Mouse (Mus musculus): ENCODE data around the gene Arf4.

Arf4 gene

DNA sequence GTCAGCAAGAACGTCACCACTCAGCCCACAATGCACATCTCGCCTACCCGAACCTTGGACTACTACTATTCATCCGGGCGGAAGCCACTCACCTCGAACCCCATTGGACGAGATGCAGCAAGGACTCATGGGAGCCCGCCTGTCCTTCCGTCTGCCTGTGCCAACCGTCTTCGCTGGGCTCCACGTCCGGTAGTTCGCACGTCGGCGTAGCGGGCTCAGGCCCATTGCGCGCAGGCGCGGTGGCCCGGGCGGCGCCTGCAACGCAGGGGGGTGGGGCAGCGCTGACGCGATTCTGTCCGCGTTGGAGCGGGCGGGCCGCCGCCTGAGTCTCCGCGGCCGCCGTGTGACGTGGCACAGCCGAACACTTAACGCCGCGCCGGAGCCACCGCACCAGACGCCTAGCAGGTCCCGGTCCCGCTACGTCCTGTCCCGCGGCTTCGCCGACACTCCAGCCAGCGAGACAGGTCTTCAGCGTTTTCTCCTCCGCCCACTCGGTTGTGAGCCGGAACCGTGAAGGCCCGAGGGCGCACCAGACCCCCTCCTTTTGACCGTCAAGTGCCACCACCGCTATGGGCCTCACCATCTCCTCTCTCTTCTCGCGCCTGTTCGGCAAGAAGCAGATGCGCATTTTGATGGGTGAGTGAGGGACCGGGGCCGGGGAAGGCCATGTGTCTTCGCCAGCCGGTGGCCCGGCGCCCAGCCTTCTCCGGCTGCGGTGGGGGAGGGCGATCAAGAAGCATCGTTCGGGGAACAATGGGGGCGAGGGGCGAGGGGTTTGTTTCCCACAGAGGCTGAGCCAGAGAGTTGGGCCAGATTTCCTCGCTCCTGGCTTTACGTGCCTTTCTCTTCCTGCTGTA is at the start of gene Arf4:
TSS of gene Arf4 (plus strand) at position 224 of the 857 bp plus-strand sequence.
- CTCF ChIA-PET: no interaction called here

DNA sequence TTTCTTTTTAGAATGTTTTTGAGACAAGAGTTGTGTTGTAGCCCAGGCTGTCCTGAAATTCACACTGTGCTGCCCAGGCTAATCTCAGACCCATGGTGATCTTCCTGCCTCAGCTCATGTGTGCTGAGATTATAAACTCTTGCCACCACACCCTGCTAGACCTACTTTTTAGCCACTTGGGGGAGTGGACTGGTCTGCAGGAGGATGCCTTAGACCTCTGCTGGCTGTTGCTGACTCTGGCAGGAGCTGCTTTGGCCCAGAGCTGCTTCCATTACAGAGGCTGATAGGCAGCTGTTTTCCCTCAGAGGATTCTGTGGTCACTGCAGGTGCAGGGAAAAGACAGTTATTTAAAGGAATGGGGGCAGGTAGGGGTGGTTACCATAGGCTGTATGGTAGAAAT is 46.5 kb upstream of the Arf4 start:
- CTCF ChIA-PET: no interaction called here

DNA sequence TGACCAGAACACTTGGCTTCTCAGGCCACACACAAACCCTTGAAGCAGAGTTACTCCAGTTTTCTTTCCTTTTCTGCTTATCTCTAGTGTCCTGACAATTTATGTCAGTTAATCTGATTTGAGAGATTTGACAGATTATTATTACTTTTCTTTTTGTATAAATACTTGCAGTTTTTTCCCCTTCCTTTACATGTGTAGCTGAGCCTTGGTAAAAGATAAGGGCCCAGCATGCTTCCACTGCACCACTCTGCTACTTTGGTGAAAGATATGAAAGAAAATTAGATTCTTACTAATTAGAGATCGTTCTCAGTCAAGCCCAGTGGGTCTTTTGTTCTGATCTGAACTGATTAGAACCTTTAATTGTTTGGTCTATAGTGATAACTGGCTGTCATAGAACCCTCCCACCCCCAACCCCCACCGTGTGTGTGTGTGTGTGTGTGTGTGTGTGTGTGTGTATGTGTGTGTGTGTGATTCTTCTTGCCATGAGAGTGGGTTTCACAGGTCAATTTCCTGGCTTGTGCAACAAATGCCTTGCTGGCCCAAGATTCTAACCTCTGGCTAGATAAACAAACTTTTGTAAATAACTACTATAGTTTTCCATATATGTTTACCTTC is 44.5 kb upstream of the Arf4 start:
- CTCF ChIA-PET: interaction anchor here (0.7 kb wide), 2 partner anchors 24 to 958 kb away, joined by 3 to 4 read pairs; no protein-coding TSS in a partner anchor

DNA sequence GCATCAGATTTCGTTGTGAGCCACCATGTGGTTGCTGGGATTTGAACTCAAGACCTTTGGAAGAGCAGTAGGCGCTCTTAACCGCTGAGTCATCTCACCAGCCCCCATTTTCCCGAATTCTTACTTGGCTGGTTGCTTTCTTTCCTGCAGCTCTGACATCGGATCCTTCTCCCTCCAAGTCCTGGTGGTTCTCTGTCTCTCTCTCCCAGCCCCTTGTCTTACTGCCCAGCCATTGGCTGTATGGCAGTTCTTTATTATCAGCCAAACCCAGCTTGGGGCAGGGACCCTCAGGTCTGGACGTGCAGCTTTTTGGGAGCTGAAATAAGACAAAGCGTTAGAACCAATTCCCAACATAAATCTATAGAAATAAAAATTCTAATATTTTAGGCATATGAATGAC is 42.7 kb upstream of the Arf4 start:
- CTCF ChIA-PET: interaction anchor here (0.8 kb wide), 1 partner anchor 41 kb away, joined by 3 read pairs; no protein-coding TSS in a partner anchor

DNA sequence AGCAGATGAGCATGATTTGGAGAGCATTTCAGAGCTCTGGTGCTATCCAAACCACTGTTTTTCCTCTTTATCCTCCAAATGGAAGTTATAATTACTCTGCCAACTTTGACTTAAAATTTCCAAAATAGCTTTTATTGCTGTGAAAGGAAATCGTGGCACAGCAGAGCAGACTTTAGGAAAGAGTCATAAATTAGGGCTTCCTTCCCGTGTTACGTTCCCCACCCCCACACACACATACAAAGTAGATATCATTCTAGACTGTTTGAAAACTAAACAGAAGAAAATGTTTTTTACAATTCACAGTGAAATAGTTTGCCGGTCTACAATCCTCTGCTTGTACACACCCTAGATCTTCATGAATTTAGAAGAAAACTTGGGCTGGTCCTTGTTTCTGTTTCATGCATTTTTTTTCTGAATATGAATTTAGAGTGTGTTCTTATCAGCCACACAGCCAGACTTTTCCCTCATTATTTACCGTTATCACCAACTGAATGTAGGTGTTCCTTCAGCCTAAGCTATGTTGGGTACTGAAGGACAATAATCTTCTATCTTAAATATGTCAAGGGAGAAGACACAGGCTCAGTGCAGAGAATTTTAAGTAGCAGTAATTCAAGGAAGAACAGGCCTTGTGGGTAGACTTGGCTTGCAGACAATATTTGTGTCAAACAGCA is 42.0 kb upstream of the Arf4 start:
- CTCF ChIA-PET: interaction anchor here (0.8 kb wide), 1 partner anchor 40 kb away, joined by 3 read pairs; no protein-coding TSS in a partner anchor

DNA sequence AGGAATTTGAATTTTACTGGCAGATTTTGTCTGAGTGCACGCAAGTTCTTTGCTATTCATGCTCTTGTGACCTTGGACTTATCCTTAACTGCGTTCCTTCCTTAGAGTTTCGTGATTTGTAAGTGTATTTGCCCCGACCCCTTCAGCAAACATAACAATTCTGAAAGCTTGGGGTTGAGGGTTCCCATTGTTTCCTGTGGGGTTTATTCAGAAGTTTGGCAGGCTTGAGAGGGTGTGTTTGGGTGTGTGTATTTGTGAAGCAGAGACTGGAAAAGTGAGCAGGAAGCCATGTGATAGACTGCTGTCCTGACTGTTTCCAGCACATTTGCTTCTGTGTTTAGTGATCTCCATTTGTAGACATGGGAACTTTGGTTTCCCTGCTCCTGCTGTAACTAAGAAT is 32.5 kb upstream of the Arf4 start:
- CTCF ChIA-PET: no interaction called here

DNA sequence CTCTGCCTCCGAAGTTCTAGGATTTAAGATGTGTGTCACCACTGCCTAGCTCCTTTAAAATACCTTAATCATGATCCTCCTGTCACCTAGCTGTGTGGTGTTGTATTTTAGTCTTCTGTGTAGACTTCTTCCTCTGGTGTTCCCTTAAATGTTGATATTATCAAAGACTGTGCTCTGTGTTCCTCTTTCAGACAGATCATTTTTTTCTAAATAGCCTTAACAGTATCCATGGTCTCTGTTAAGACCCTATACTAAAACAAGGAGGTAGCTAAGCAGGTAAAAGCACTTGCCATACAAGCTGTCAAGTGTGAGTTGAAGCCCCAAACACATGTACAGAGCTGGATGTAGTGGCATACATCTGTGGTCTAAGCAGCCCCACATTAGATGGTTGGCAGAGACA is 28.2 kb upstream of the Arf4 start:
- CTCF ChIA-PET: no interaction called here

DNA sequence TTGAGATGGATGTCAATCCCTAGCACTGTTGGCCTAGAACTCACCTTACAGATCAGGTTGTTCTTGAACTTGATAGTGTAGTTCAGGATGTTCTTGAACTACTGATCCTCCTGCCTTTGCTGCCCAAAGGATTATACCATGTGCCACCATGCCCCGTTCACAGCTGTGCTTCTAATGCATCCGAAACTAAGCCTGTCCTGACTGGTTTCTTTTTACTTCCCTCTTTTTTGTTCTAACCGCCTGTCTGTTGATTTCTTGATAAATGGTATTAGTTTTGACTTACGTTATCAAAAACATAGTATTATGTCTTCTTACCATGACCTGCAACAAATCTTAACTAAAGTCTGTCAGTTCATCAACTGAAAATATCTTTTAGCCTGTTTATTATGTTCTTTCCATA is 27.2 kb upstream of the Arf4 start:
- CTCF ChIA-PET: no interaction called here

DNA sequence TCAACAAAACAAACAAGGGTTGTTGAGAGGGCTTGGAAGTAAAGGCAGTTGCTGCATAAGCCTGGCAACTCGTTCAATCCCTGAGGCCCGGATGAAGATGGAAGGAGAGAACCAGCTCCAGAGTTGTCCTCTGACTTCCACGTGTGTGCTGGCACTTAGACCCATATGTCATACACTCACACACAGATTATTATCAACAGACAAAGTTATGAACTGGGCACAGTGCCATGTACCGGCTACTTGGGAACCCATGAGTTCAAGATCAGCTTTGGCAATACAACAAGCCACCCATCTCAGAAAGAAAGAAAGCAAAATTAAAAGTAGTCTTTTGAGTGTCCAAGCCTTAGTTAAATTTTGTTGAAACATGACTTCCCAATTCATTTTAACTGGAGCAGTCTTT is 12.6 kb upstream of the Arf4 start:
- CTCF ChIA-PET: no interaction called here

DNA sequence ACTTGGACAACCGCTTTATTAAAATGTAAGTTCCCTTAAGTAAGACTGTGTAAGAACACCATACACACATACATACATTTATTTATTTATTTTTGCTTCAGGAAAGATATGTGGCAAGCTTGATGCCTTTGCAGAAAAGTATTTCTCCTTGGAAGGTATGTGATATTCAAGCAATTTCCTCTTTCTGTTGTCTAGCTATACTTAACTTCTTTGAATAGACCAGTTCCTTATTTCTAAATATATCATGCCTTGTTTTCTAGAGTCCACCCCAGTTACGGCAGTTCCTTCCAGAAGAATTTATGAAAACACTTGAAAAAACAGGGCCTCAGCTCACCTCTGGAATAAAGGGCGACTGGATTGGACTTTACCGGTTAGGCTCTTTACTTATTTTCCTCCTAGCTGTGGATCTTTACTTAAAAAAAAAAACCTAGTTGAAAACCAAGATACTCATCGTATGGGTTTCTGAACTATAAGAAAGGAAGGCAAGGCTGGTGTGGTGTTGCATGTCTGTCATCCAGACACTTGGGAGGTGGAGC is 11.2 kb upstream of the Arf4 start:
- CTCF ChIA-PET: interaction anchor here (0.7 kb wide), 1 partner anchor 67 kb away, joined by 5 read pairs; no protein-coding TSS in a partner anchor

DNA sequence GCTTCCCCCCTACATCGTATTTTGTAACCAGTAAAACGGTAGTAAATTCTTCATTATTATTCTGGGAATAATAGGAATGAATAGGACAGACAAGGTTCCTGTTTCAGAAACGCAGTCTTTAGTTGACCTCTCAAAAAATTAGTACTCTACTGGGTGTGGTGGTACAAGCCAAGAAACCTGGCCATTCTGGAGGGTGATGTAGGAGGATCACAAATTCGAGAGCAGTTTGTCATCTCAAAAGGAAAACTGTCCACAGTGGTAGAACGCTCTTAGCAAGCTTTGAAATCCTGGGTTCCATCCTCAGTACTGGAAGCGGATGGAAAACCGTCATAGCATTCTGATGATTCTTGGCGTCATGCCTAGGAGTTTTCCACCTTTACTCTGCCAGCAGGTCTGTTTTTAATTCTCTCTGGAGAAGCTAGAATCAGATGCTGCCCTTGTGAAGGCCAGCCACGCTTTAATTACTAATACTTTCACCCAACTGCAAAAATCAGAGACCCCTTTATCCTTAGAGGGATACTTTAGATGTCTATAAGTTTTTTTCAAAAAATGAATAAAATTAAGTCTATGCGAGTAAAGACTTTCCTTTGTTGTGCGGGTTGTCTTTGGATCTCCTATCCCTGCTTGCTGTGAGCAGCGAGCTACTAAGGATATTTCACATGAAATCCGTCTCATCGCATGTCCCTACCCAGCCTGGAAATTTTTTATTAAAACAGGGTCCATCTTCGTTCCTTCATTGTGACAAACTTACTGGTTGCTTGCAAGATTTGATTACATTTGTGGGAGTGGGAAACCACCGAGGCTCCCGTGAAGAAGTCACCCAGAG is 636 bp upstream of the Arf4 start:
- CTCF ChIA-PET: no interaction called here

DNA sequence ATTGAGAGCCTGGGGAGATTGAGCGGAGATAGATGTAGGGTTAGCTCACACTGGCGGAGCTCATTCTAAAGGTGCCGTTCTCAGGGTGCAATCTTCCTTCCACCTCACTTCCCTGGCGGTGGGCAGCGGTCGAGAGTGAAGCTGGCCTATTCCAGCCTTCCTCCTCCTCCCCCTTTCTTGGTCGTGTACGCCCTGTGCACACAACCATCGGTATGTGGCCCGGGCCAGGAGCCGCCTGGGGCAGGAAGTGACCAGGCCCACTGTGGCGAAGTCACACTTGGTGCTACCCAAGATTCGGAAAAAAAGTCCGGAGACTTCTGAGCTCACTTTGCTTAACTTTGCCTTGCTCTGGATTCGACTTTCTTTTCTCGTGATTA is 822 bp downstream of the Arf4 start:
- CTCF ChIA-PET: interaction anchor here (0.9 kb wide), 1 partner anchor 16 kb away, joined by 3 read pairs; no protein-coding TSS in a partner anchor

DNA sequence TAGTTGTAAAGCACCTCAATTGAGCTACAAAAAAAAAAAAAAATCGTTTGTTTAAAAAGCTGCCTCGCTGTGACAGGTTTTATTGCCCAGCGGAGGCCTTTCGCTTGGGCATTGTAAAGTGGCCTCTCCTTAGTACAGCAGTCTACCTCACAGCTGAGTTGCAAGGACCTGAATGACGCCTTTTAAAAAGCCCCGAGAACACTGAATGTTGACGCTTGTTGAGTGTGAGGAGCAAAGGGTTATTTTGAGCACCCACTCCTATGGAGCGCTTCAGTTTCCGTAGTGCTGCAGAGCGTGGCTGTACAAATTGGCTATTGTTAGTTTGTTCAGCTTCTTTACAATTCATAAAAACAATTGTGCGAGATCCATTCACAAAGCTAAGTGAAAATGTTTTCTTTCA is 1.4 kb downstream of the Arf4 start:
- CTCF ChIA-PET: interaction anchor here (0.7 to 1.1 kb wide), 3 partner anchors 12 to 228 kb away, joined by 3 read pairs; no protein-coding TSS in a partner anchor

DNA sequence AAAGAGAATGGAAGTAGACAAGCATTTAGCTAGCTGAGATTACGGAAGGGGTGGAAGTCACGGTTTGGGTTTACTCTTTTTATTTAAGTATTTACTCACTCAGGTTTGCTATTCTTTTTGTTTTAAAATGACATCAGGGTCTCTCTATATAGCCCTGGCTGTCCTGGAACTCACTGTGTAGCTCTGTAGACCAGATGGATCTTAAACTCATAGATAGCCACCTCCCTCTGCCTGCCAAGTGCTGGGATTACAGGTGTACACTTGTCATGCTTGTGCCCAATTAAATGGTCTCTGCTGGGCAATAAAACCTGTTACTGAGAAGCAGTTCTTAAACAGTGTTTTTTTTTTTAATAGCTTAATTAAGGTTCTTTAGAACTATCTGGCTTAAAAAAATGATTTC is 2.1 kb downstream of the Arf4 start:
- CTCF ChIA-PET: interaction anchor here (0.6 to 2.2 kb wide), 3 partner anchors 11 to 166 kb away, joined by 3 to 6 read pairs (median 3); partner anchors contain the start of gene Pde12

DNA sequence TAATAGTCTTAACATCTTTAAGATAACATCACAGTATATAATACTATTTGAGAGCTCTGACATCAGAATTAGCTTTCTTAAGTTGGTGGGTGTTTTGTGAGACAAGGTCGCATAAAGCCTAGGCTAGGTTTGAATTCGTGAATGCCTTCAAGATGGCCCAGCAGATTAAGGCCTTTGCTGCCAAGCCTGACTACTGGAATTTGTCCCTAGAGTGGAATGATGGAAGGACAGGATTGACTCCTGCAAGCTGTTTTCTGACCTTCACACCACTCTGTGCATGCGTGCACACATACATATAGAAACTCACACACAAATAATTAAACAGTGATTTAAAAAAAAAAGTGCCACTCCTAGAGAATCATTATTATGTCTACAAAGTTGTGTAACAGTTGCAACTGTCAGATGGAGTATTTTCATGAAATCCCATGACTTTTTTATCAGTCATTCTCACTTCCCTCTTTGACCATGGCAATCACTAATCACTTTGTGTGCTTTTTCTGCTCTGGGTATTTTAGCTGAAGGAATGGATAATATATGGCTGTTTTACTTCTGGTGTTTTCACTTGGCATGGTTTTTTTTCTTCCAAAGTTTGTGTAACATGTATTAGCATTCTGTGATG is 5.2 kb downstream of the Arf4 start:
- CTCF ChIA-PET: interaction anchor here (0.7 kb wide), 3 partner anchors 8 to 1156 kb away, joined by 3 to 15 read pairs (median 6); no protein-coding TSS in a partner anchor

DNA sequence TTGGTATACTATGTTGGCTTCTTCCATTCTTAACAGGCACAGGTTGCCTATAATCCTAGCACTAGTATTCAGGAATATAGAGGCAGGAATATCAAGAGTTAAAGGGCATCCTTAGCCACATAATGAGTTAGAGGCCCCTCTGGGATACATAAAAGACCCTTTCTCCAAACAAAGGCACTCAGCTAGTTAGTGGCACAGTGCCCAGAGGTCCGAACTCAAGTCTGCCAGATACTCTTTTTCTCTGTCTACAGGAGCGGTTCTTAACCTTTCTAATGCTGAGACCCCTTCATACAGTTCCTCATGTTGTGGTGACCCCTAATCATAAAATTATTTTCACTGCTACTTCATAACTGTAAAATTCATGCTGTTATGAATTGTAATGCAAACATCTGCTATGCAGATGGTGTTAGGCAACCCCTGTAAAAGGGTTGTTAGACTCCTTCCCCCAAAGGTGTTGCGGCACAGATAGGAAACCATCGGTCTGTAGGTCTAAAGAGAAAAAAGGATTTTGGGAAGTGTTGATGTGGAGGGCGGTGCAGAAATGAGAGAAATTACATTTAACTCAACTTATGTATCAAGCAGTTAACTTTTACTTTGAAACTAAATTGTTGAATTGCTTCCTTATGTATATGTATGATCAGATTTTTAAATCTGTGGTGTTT is 8.2 kb downstream of the Arf4 start:
- CTCF ChIA-PET: no interaction called here

DNA sequence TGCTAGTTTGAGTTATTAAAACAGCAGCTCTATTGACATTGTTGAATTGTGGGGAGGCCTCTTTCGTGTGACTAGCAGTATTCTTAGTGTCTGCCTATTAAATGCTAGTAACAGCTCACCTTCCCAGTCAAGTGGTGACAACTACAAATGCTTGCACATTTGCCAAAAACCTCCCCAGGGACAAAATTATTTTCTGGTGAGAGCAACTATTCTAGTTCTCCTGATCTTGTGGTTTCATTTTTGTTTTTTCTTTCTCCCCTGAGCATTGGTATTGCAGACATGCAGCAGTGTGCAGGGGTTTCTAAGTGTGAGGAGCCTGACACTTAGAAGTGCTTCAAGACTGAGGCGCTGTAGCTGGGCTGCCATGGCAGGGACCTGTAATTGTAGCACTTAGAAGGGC is 9.9 kb downstream of the Arf4 start:
- CTCF ChIA-PET: interaction anchor here (0.7 kb wide), 1 partner anchor 66 kb away, joined by 3 read pairs; no protein-coding TSS in a partner anchor

DNA sequence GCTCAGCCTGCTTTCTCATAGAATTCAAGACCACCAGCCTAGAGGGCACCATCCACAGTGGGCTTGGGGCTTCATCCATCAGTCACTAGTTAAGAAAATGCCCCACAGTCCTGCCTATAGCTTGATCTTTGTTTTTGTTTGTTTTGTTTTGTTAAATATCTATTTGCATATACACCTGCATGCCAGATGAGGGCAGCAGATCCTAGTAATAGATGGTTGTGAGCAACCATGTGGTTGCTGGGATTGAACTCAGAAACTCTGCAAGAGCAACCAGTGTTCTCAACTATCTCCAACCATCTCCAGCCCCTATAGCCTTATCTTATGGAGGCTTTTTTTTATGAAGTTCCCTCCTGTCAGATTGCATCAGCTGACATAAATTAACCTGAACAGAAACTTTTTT is 14.0 kb downstream of the Arf4 start:
- CTCF ChIA-PET: interaction anchor here (0.9 kb wide), 1 partner anchor 12 kb away, joined by 3 read pairs; no protein-coding TSS in a partner anchor

DNA sequence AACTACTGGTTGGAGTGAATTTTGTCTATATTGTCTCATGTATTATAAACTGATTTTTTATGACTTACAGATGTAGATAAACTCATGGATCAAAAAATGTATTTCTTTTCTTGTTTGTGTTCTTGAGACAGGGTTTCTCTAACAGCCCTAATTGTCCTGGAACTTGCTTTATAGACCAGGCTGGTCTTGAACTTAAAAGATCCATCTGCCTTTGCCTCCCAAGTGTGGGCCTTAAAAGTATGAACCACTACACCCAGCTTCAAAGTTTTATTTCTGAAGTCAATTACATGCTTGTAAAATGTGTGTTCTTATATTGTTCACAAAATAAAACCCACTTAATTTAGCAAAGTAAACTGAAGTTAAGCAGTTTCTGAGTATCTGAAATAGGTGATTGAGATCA is 20.3 kb downstream of the Arf4 start:
- CTCF ChIA-PET: no interaction called here

DNA sequence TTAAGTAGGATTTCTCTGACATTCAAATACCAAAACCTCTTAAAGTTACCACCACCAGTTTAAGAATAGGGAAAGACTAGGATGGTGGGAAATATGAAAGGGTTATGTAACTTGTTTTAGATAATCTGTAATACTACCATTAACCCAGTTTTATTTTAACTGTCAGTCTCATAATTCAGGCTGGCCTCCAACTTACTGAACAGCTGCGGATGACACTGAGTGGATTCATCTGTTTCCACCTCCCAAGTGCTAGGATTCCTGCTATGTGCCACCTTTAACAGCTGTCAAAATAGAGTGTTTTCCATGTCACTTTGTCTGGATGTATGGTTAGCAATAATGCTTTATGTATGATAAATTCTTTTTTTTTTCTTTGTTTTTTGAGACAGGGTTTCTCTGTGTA is 22.4 kb downstream of the Arf4 start:
- CTCF ChIA-PET: interaction anchor here (0.6 kb wide), 2 partner anchors 16 to 851 kb away, joined by 3 to 7 read pairs; no protein-coding TSS in a partner anchor
